Comparison of ENCODE assay signal across 17 mouse cellular contexts in genomic region chr3:16819218-16820122, GRCm38 (mm10).
DNase-seq lines count a peak whose midpoint lies in the region; ATAC-seq and TF ChIP-seq lines count a peak whose summit lies in the region.
"Had no signal": no experiment of that assay in that cellular context is flagged by ENCODE, and none has a peak within 500 bp of the region (broad histone marks: within the 10 kb centered on the region; RNA-seq: fewer than 3 reads in every experiment).

No protein-coding gene starts in this region.

- no peak for DNase-seq in forebrain, embryonic 11.5 days (ENCODE audit: low spot score)
- no peak for DNase-seq in forebrain, embryonic 10.5 days (ENCODE audit: extremely low spot score, low spot score)
- peak; percentile 18 for DNase-seq in embryo, embryonic 11 days
- peak; percentile 58 for DNase-seq in hindbrain, embryonic 14.5 days (ENCODE audit: low spot score)
- DNase-seq in midbrain, postnatal 0 days (ENCODE audit: low spot score) = peak; percentile 61
- no peak for DNase-seq in frontal cortex, adult 2 months (ENCODE audit: extremely low spot score in 1 of 2, low spot score in 1 of 2)
- no peak for DNase-seq in gastrocnemius, postnatal 10 days
- no peak for DNase-seq in cerebellum, postnatal 14 days
- DNase-seq: adrenal gland, postnatal 25 days; cerebellum, adult 11-12 months; heart, adult 18-20 months; heart, postnatal 10 days; kidney, postnatal 14 days; right cerebral cortex, postnatal 14 days; thymus, postnatal 25 days had no signal

- no peaks in the 10 kb centered on the region for H3K36me3 ChIP-seq in forebrain, embryonic 11.5 days (ENCODE audit: control insufficient read depth, insufficient read depth, low read length)
- no peaks in the 10 kb centered on the region for H3K36me3 ChIP-seq in forebrain, embryonic 10.5 days (replicated peaks)
- H3K36me3 ChIP-seq in hindbrain, embryonic 14.5 days (replicated peaks; ENCODE audit: control insufficient read depth, insufficient read depth) = no peaks in the 10 kb centered on the region
- no peaks in the 10 kb centered on the region for H3K36me3 ChIP-seq in midbrain, postnatal 0 days (ENCODE audit: insufficient read depth, low read length)
- H3K36me3 ChIP-seq: embryonic facial prominence, embryonic 12.5 days had no signal

- no peak for TF ChIP-seq CTCF in midbrain, postnatal 0 days (IDR thresholded peaks at IDR 0.05)

- no peak overlapping the region for H3K4me3 ChIP-seq in forebrain, embryonic 11.5 days (ENCODE audit: low read depth, low read length)
- H3K4me3 ChIP-seq in forebrain, embryonic 10.5 days = no peak overlapping the region
- H3K4me3 ChIP-seq in hindbrain, embryonic 14.5 days (replicated peaks; ENCODE audit: low read length) = no peak overlapping the region
- peak overlapping the region; percentile 8; the same call in 1 of the 2 replicates for H3K4me3 ChIP-seq in midbrain, postnatal 0 days (ENCODE audit: low read depth, low read length)
- H3K4me3 ChIP-seq: embryonic facial prominence, embryonic 12.5 days had no signal

- no peaks in the 10 kb centered on the region for H3K27me3 ChIP-seq in forebrain, embryonic 11.5 days (ENCODE audit: control insufficient read depth, insufficient read depth, low read length)
- H3K27me3 ChIP-seq in forebrain, embryonic 10.5 days (ENCODE audit: poor library complexity, severe bottlenecking) = no peaks in the 10 kb centered on the region
- H3K27me3 ChIP-seq in hindbrain, embryonic 14.5 days (ENCODE audit: control insufficient read depth, insufficient read depth, low read length) = no peaks in the 10 kb centered on the region
- H3K27me3 ChIP-seq in midbrain, postnatal 0 days (ENCODE audit: insufficient read depth, low read length) = no peaks in the 10 kb centered on the region
- H3K27me3 ChIP-seq: embryonic facial prominence, embryonic 12.5 days had no signal

- 75% methylated on average over 4 of the region's 4 CpGs for WGBS in forebrain, embryonic 11.5 days
- 79% methylated on average over 4 of the region's 4 CpGs for WGBS in forebrain, embryonic 10.5 days
- 48% methylated on average over 4 of the region's 4 CpGs for WGBS in hindbrain, embryonic 14.5 days
- WGBS in midbrain, postnatal 0 days = 24% methylated on average over 4 of the region's 4 CpGs

- ATAC-seq in forebrain, embryonic 11.5 days (replicated peaks; ENCODE audit: low FRiP score) = peak; percentile 64; the same call in 1 of the 2 replicates
- ATAC-seq in hindbrain, embryonic 14.5 days (ENCODE audit: low FRiP score) = peak; percentile 87
- peak; percentile 83 for ATAC-seq in midbrain, postnatal 0 days (ENCODE audit: low FRiP score)
- ATAC-seq: intestine, embryonic 16.5 days had no signal

- no peaks in the 10 kb centered on the region for H3K9me3 ChIP-seq in forebrain, embryonic 11.5 days (ENCODE audit: control insufficient read depth, low read length)
- H3K9me3 ChIP-seq in forebrain, embryonic 10.5 days = no peaks in the 10 kb centered on the region
- H3K9me3 ChIP-seq in hindbrain, embryonic 14.5 days (ENCODE audit: control insufficient read depth, low read length) = no peaks in the 10 kb centered on the region
- H3K9me3 ChIP-seq in midbrain, postnatal 0 days (ENCODE audit: low read length) = no peaks in the 10 kb centered on the region
- H3K9me3 ChIP-seq: embryonic facial prominence, embryonic 12.5 days had no signal

- H3K4me1 ChIP-seq in forebrain, embryonic 11.5 days (replicated peaks; ENCODE audit: control insufficient read depth, insufficient read depth, low read length) = no peaks in the 10 kb centered on the region
- no peaks in the 10 kb centered on the region; the same call in 1 of the 2 replicates for H3K4me1 ChIP-seq in forebrain, embryonic 10.5 days
- peaks cover 18% of the 10 kb centered on the region for H3K4me1 ChIP-seq in hindbrain, embryonic 14.5 days (replicated peaks; ENCODE audit: control insufficient read depth, insufficient read depth, low read length)
- no peaks in the 10 kb centered on the region for H3K4me1 ChIP-seq in midbrain, postnatal 0 days (ENCODE audit: insufficient read depth, low read length)
- H3K4me1 ChIP-seq: embryonic facial prominence, embryonic 12.5 days had no signal

- H3K9ac ChIP-seq in forebrain, embryonic 11.5 days (ENCODE audit: low read length) = no peak overlapping the region
- peak overlapping the region; percentile 58 for H3K9ac ChIP-seq in hindbrain, embryonic 14.5 days
- H3K9ac ChIP-seq in midbrain, postnatal 0 days (replicated peaks; ENCODE audit: low read length, poor library complexity, severe bottlenecking) = peak overlapping the region; percentile 48
- H3K9ac ChIP-seq: embryonic facial prominence, embryonic 12.5 days had no signal

- no peak overlapping the region for H3K27ac ChIP-seq in forebrain, embryonic 11.5 days (ENCODE audit: low read depth, low read length)
- H3K27ac ChIP-seq in forebrain, embryonic 10.5 days = no peak overlapping the region
- peak overlapping the region; percentile 96 for H3K27ac ChIP-seq in hindbrain, embryonic 14.5 days
- peak overlapping the region; percentile 83 for H3K27ac ChIP-seq in midbrain, postnatal 0 days (ENCODE audit: low read depth, low read length)
- H3K27ac ChIP-seq: embryonic facial prominence, embryonic 12.5 days had no signal

- no peak overlapping the region for H3K4me2 ChIP-seq in forebrain, embryonic 11.5 days (ENCODE audit: low read depth, low read length, severe bottlenecking)
- peak overlapping the region; percentile 43 for H3K4me2 ChIP-seq in hindbrain, embryonic 14.5 days (replicated peaks)
- H3K4me2 ChIP-seq in midbrain, postnatal 0 days (ENCODE audit: low read depth, low read length, poor library complexity, severe bottlenecking) = peak overlapping the region; percentile 38
- H3K4me2 ChIP-seq: embryonic facial prominence, embryonic 12.5 days had no signal

Comparison
In these comparisons a context has a peak if more than half of its experiments do, and no peak if none do; other contexts are left out.
1. DNase-seq: peak in embryo, embryonic 11 days (single experiment), hindbrain, embryonic 14.5 days (single experiment) and midbrain, postnatal 0 days (single experiment); none in forebrain, embryonic 11.5 days (single experiment), forebrain, embryonic 10.5 days (single experiment), frontal cortex, adult 2 months (0 of 2), gastrocnemius, postnatal 10 days (single experiment) and cerebellum, postnatal 14 days (0 of 2).
2. H3K27ac ChIP-seq: peak in hindbrain, embryonic 14.5 days (single experiment) and midbrain, postnatal 0 days (single experiment); none in forebrain, embryonic 11.5 days (single experiment) and forebrain, embryonic 10.5 days (single experiment).
3. Peak in every context shown above with its lines, with median percentiles within 50 percentile points of each other: ATAC-seq.